In the genomic region with DNA sequence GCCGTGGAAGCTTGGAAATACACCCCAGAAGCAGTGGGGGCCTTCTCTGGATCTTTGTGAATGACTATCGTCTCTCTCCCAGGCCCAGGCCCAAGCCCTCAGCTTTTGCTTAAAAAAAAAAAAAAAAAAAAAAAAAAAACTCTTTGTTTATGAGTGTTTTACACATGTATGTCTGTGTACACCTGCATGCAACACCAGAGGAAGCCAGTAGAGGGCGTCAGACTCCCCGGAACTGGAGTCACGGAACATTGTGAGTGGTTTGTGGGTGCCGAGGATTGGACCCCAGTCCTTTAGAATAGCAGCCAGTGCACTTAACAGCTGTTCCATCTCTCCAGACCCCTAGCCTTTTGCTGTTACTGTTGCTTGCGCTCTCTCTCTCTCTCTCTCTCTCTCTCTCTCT, we compare ENCODE assay signal across 8 mouse cellular contexts. TPM values are rescaled to one million over a fixed set of nuclear protein-coding genes. Genes with fewer than 3 reads are reported as not detected.
DNase-seq lines count a peak whose midpoint lies in the region; ATAC-seq and TF ChIP-seq lines count a peak whose summit lies in the region.

No protein-coding gene starts in this region.

- no peaks in the 10 kb centered on the region for H3K27me3 ChIP-seq in lung, embryonic 14.5 days (ENCODE audit: insufficient read depth, low read length)
- H3K27me3 ChIP-seq in embryonic facial prominence, embryonic 10.5 days (replicated peaks; ENCODE audit: low read depth, poor library complexity, severe bottlenecking), result no peaks in the 10 kb centered on the region
- no peaks in the 10 kb centered on the region for H3K27me3 ChIP-seq in limb, embryonic 10.5 days (ENCODE audit: low read depth, poor library complexity, severe bottlenecking)

- H3K9ac ChIP-seq in lung, embryonic 14.5 days, result no peak overlapping the region

- no peak overlapping the region for H3K4me3 ChIP-seq in lung, embryonic 14.5 days (ENCODE audit: low read depth, low read length)
- peak overlapping the region; percentile 46 for H3K4me3 ChIP-seq in embryonic facial prominence, embryonic 10.5 days
- H3K4me3 ChIP-seq in limb, embryonic 10.5 days, result peak overlapping the region; percentile 33

- ATAC-seq in lung, embryonic 14.5 days (ENCODE audit: insufficient read depth), result no peak

- H3K4me1 ChIP-seq in lung, embryonic 14.5 days (ENCODE audit: insufficient read depth), result no peaks in the 10 kb centered on the region
- peaks cover 7% of the 10 kb centered on the region; the same call in 1 of the 2 replicates for H3K4me1 ChIP-seq in embryonic facial prominence, embryonic 10.5 days
- peaks cover 15% of the 10 kb centered on the region for H3K4me1 ChIP-seq in limb, embryonic 10.5 days

- no peaks in the 10 kb centered on the region for H3K36me3 ChIP-seq in lung, embryonic 14.5 days (ENCODE audit: insufficient read depth)
- H3K36me3 ChIP-seq in embryonic facial prominence, embryonic 10.5 days (replicated peaks), result no peaks in the 10 kb centered on the region
- no peaks in the 10 kb centered on the region for H3K36me3 ChIP-seq in limb, embryonic 10.5 days

- peak overlapping the region; percentile 46 for H3K4me2 ChIP-seq in lung, embryonic 14.5 days

- 59% methylated on average over 7 of the region's 7 CpGs for WGBS in lung, embryonic 14.5 days
- WGBS in embryonic facial prominence, embryonic 10.5 days, result 55% methylated on average over 7 of the region's 7 CpGs
- 58% methylated on average over 7 of the region's 7 CpGs for WGBS in limb, embryonic 10.5 days

- DNase-seq in lung, embryonic 14.5 days, result peak; percentile 44
- DNase-seq in lung, postnatal 10 days, result no peak
- peak; percentile 43 for DNase-seq in embryonic facial prominence, embryonic 10.5 days (ENCODE audit: low spot score)
- DNase-seq in limb, embryonic 10.5 days (ENCODE audit: low spot score), result peak; percentile 42
- peak; percentile 50 for DNase-seq in retina, embryonic 14.5 days (ENCODE audit: low spot score)
- DNase-seq in frontal cortex, postnatal 14 days (ENCODE audit: low spot score in 2 of 2), result no peak
- no peak for DNase-seq in adrenal gland, adult 2 months
- no peak for DNase-seq in layer of hippocampus, adult 11-12 months (ENCODE audit: low spot score)

- TF ChIP-seq CTCF in lung, embryonic 14.5 days (IDR thresholded peaks at IDR 0.05; ENCODE audit: low read depth), result peak; percentile 58

- no peaks in the 10 kb centered on the region for H3K9me3 ChIP-seq in lung, embryonic 14.5 days (ENCODE audit: low read depth, low read length)
- no peaks in the 10 kb centered on the region for H3K9me3 ChIP-seq in embryonic facial prominence, embryonic 10.5 days
- no peaks in the 10 kb centered on the region for H3K9me3 ChIP-seq in limb, embryonic 10.5 days (replicated peaks)

- H3K27ac ChIP-seq in lung, embryonic 14.5 days (ENCODE audit: low read depth), result no peak overlapping the region
- H3K27ac ChIP-seq in embryonic facial prominence, embryonic 10.5 days (replicated peaks), result peak overlapping the region; percentile 40; the same call in 1 of the 2 replicates
- H3K27ac ChIP-seq in limb, embryonic 10.5 days, result peak overlapping the region; percentile 50

RNA-seq across cellular contexts. Expression of gene Hipk2, which starts 49.8 kb away (rescaled TPM):
- 18.2 and 20.8 TPM in 2 replicates for polyA plus RNA-seq in lung, embryonic 14.5 days (2014; fragmentation: Nextera tagmentation; extraction: Ambion mirVana)
- 24.5 and 26.1 TPM in 2 replicates for polyA plus RNA-seq in embryonic facial prominence, embryonic 10.5 days (2016; fragmentation: Nextera tagmentation; extraction: Ambion mirVana)
- 20.6 and 21.8 TPM in 2 replicates for polyA plus RNA-seq in limb, embryonic 10.5 days (2016; fragmentation: Nextera tagmentation; extraction: Ambion mirVana)
- total RNA-seq in adrenal gland, adult 2 months (2021), result 100 to 1,000 TPM in 1 of 2 experiments, 10 to 100 TPM in 1; 98.6 to 163 TPM
- 85.1 and 97.1 TPM in 2 replicates for polyA plus RNA-seq in adrenal gland, adult 2 months (2012; rRNA removed)

RNA-seq across cellular contexts. Expression of gene Tbxas1, which starts 50.5 kb away (rescaled TPM):
- 2.7 and 3.4 TPM in 2 replicates for polyA plus RNA-seq in lung, embryonic 14.5 days (2014; fragmentation: Nextera tagmentation; extraction: Ambion mirVana)
- polyA plus RNA-seq in embryonic facial prominence, embryonic 10.5 days (2016; fragmentation: Nextera tagmentation; extraction: Ambion mirVana), result 0.88 and 1.8 TPM in 2 replicates
- 1.1 TPM in 2 replicates for polyA plus RNA-seq in limb, embryonic 10.5 days (2016; fragmentation: Nextera tagmentation; extraction: Ambion mirVana)
- 1 to 10 TPM; 7.5 to 8.5 TPM for total RNA-seq in adrenal gland, adult 2 months (2021)
- 3.3 and 4.0 TPM in 2 replicates for polyA plus RNA-seq in adrenal gland, adult 2 months (2012; rRNA removed)

Comparison
In these comparisons a context has a peak if more than half of its experiments do, and no peak if none do; other contexts are left out.
1. DNase-seq: peak in lung, embryonic 14.5 days (single experiment), embryonic facial prominence, embryonic 10.5 days (single experiment), limb, embryonic 10.5 days (single experiment) and retina, embryonic 14.5 days (single experiment); none in lung, postnatal 10 days (single experiment), frontal cortex, postnatal 14 days (0 of 2), adrenal gland, adult 2 months (single experiment) and layer of hippocampus, adult 11-12 months (single experiment).